Mouse (Mus musculus): ENCODE data around the gene Crim1. TPM values are rescaled to one million over a fixed set of nuclear protein-coding genes. Genes with fewer than 3 reads are reported as not detected.

Crim1 gene
- 10 to 100 TPM; 37.5 to 46.3 TPM for total RNA-seq (2021)
- long read RNA-seq, experiment 1, full-length matches to known transcripts, result 2 of 6 reads
- long read RNA-seq, experiment 1, partial matches to known transcripts, result 0 of 6 reads
- long read RNA-seq, experiment 1, other reads (novel, unspliced or antisense), result 4 of 6 reads
- long read RNA-seq, experiment 2, full-length matches to known transcripts, result 1 of 7 reads
- long read RNA-seq, experiment 2, partial matches to known transcripts, result 0 of 7 reads
- long read RNA-seq, experiment 2, other reads (novel, unspliced or antisense), result 6 of 7 reads

DNA sequence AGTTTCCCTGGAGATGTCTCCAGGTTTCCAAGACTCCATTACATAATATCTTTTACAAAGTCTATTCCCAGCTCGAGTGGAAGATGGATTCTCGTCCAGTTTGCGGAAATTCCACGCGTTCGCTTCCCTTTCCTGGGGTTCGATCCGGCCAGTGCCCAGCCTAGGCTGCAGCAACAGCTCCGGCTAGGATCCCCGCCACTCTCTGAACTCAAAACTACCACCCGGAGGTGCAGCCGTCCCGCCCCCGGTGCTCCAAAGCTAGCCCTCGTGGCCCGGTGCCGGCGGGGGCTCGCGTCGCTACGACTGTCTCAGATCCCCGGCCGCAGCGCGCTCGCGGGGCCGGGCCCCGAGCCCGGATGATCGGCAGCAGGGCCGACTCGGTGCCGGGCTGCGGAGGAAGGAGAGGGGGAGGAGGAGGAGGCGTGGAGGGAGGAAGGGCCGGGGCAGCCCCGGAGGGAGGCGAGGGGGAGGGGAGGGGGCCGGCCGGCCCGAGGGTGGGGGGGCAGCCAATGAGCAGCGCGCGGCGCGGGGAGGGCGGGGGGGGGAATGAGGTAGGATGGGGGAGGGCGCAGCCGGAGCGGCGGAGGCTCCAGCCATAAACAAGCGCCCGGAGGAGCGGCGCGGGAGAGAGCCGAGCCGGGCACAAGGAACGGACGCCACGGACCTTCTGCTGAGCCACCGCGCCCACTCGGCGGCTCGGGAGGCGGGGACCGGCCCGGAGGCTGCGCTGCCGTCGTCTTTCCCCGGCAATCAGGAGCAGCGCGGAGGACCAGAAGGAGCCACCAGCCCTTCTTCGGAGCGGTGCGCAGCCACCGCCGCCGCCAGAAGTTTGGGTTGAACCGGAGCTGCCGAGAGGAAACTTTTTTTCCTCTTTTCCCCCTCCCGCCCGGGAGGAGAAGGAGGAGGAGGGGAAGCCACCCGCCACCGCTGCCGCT lies at the start of gene Crim1:
Gene Crim1 (plus strand): TSS at position 623 of the 935 bp plus-strand sequence.
- H3K4me3 ChIP-seq, result peak within 1 kb of the TSS; percentile 97
- peak; percentile 92 for DNase-seq
- intact Hi-C loops (cut with DNase I), result loop anchor here (2.0 to 5.0 kb wide), 3 partner anchors 93 to 237 kb away; no protein-coding TSS in a partner anchor
- H3K27ac ChIP-seq, result peak within 1 kb of the TSS; percentile 99
- no peak for TF ChIP-seq CTCF (IDR thresholded peaks at IDR 0.05)

DNA sequence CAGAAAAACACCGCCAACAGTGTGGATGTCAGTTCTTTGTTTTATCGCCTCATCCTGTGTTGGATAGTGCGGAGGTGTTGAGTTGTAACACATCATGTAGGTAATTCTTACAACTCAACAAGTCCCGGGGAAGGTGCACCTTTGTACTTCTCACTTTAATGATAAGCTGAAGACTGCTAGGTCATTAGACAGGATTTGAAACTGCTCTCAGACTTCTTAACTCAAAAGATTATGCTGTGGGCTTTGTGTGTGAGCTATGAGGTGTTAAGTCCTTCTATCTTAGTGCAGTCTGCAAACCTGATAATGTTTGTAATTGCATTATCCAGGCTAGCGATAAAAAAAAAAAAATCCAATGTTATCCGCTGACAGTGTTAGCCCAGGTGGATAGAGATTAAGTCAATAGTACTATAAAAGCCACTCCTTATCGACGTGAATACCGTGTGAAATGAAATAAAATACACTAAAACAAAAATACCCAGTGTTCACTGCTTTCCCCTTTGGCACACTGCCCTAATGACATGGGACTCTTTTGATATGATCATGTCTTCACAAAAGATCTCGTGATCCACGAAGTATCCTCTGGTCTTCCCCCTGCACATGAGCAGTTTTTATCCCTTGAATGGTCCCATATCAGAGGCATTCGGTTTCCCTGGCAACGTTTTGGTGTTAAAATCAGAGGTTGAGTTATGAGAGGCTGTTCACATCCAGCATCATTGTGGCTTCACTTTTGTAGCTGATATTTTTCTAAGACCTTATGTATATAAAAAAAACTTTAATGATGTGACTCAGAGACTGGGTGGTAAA lies 48.4 kb upstream of the Crim1 start:
- no peak for TF ChIP-seq CTCF (IDR thresholded peaks at IDR 0.05)
- Histone ChIP-seq H3K27ac (no peak overlapping the region), H3K4me3 (no peak overlapping the region)
- no peak for DNase-seq
- intact Hi-C loops (cut with DNase I), result no loop called here

DNA sequence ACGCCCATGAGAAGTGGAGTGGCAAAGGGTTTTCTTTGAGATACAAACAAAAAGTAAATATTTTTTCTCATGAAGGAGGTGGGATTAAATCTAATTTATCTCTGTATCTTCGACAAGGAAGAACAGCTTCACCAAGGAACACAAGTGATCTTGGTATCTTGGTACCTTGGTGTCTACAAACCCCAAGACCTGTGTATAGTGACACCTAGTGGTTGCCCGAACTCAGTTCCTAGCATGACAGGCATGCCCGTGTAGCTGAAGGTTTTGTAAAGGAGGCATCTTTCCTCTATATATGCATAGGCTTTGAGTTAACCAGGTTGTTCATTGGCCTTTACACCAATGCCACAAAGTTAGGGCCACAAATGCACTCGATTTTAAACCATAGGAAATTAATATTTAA lies 36.8 kb upstream of the Crim1 start:
- Histone ChIP-seq H3K27ac (no peak overlapping the region), H3K4me3 (no peak overlapping the region)
- DNase-seq, result peak; percentile 35
- intact Hi-C loops (cut with DNase I), result no loop called here
- peak; percentile 75 for TF ChIP-seq CTCF (IDR thresholded peaks at IDR 0.05)

DNA sequence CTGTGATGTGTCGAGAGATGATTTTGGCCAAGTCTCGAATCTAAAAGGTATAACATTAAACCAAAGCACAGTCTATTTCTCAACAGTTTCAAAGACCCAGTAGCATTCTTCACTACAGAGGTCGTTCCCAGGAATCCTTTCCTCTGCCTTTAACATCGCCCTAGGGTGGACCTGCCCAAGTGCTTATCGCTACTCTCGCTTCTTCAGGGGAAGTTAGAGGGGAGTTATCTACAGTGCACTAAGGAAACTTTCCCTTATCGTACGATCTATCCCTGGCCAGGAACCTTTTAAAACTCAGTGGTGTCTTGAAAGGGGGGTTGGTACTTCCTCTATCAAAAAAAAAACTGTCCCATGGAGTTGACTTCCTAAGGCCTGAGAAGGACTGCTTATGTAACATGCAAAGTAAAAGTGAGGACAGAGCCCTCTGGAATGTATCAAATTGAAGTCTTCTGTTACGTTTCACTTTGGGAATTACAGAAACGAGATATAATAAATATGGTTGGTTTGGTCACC lies 36.3 kb upstream of the Crim1 start:
- intact Hi-C loops (cut with DNase I), result no loop called here

DNA sequence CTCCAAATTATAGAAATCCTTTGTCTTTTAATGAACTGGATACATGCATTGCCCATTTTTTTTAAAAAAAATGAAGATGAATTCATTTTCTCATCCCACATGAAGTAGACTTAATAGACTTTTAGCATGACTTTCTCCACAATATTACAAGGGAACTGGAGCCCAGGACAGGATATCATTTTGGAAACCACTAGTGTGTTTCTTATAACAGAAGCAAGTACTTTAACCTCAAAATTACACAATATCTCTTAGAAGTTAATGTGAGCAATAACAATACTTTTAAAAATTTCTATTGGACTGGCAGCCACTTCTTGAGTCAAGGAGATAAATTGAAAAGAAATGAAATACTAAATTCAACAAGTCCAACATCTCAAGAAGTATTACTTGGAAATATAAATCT lies 34.2 kb upstream of the Crim1 start:
- no peak overlapping the region for H3K4me3 ChIP-seq
- intact Hi-C loops (cut with DNase I), result no loop called here
- TF ChIP-seq CTCF (IDR thresholded peaks at IDR 0.05), result no peak
- DNase-seq, result no peak
- H3K27ac ChIP-seq, result no peak overlapping the region

More for the DNA sequence above, 36.3 kb upstream of the Crim1 start:
- no peak for TF ChIP-seq CTCF (IDR thresholded peaks at IDR 0.05)
- Histone ChIP-seq H3K27ac (no peak overlapping the region), H3K4me3 (no peak overlapping the region)
- DNase-seq, result no peak

DNA sequence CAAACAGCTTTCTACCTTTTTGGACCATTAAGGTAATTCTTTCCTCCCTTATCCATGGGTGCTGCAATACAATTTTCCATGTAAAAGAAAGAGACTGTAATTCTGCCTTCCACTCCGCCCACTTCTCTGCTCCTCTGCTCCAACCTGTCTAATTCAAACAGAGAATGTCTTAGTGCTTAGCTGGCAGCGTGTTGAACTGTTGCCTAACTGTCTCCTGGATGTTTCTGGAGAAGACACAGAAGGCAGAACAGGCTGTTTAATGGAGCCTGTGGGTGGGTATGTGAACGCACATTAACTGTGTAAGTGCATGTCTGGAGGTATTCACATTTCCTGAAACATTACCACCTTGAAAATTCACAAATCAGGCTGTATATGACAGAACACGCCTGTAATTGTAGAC lies 33.5 kb upstream of the Crim1 start:
- TF ChIP-seq CTCF (IDR thresholded peaks at IDR 0.05), result no peak
- no peak for DNase-seq
- intact Hi-C loops (cut with DNase I), result no loop called here
- H3K27ac ChIP-seq, result no peak overlapping the region
- H3K4me3 ChIP-seq, result no peak overlapping the region

DNA sequence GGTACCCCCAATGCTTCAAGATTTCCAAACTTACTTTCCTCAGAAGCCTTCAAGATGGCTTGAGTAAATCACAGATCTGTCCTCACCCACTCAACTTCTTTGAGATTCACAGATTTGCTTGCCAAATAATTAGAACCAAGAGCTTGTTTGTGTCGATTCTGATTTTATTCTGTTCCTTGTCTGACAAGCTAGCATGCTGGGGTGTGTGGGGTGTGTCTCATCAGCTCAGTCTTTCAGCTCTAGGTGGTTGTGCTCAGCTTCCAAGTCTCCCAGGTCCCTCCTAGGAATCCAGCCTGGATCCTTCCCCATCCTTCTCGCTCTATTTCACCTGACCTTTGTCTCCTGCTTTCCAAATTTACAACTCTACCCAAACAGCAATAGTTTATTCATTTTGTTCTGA lies 27.7 kb upstream of the Crim1 start:
- TF ChIP-seq CTCF (IDR thresholded peaks at IDR 0.05), result no peak
- DNase-seq, result no peak

DNA sequence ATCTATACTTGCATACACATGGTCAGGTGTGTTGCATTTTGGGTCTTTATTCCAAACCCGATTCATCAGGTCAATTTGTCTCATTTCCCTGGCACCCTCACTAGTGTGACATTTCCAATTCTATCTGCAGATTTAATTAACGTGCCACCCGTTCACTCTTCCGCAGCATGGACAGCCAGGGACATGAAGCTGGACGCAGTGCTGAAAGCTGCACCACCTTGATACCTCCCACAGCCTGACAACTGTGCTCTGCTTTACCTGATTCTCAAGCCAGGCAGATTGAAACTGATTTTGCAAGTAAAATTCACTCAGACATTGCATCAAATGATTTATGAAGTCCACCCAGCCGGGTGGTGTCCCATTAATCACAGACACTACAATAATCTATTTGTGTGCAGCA lies 19.3 kb upstream of the Crim1 start:
- Histone ChIP-seq H3K4me3 (no peak overlapping the region), H3K27ac (no peak overlapping the region)
- intact Hi-C loops (cut with DNase I), result no loop called here
- TF ChIP-seq CTCF (IDR thresholded peaks at IDR 0.05), result no peak
- no peak for DNase-seq

More for the DNA sequence above, 27.7 kb upstream of the Crim1 start:
- Histone ChIP-seq H3K27ac (no peak overlapping the region), H3K4me3 (no peak overlapping the region)
- intact Hi-C loops (cut with DNase I), result no loop called here

DNA sequence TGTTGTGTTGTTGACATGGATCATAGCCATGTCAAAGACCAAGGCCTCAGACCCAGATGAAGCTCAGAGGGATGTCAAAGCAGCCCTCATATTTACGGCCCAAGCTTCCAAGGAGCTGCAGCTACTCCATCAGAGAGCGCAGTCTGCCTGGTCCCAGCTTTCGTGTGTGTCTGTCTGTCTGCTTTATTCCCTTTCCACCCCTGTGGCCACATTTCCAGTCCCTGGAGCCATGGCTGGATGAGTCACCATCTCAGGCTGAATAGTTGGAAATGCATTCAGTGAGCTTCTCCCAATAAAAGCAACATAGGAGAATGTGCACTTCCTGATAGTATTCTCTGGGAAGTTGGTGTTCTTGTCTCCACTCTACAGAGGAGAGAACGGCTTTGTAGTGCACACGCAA lies 3.9 kb upstream of the Crim1 start:
- TF ChIP-seq CTCF (IDR thresholded peaks at IDR 0.05), result no peak
- intact Hi-C loops (cut with DNase I), result loop anchor here (2.0 to 5.0 kb wide), 3 partner anchors 103 to 241 kb away; no protein-coding TSS in a partner anchor
- DNase-seq, result no peak
- Histone ChIP-seq H3K27ac (no peak overlapping the region), H3K4me3 (no peak overlapping the region)

DNA sequence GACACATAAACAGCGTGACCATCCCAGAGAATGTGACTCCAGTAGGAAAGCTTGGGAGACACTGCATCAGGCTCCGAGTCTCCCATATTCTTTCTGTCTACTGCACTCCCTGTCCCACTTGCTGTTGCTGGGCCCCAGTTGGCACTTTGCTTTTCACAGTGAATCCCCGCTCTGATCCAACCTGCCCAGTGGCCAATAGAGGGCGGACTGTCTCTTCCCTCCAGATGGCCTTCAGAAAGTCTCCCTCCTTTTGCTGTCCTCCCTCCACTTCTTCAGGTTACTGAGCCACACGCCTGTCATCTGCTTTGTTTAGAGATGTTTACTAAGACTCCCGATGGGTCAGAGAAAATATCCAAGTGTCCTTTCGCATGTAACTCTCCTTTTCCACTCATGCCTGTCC lies 2.9 kb upstream of the Crim1 start:
- intact Hi-C loops (cut with DNase I), result loop anchor here (1.0 to 5.0 kb wide), 4 partner anchors 102 to 258 kb away; no protein-coding TSS in a partner anchor

DNA sequence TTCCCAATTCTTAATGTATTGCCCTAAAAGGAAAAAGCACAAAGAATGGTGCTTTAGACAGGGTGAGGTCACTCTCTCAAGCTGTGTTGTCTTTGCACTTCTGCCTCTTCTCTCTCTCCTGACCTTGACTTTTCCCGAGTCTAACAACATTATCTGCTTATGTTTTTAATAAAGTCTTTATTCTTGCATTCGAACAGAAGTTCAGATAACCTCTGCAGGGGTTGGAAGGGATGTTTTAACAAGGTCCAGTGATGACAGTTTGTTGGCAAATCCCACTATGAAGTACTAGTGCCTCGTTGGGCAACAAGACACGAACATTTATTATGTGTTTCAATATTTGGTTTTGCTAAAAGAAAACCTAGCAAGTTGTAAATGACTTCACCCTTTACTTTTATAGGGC lies 1.9 kb upstream of the Crim1 start:
- intact Hi-C loops (cut with DNase I), result loop anchor here (5.0 kb wide), 2 partner anchors 164 to 239 kb away; no protein-coding TSS in a partner anchor
- no peak for TF ChIP-seq CTCF (IDR thresholded peaks at IDR 0.05)
- DNase-seq, result no peak
- H3K4me3 ChIP-seq, result no peak overlapping the region
- H3K27ac ChIP-seq, result no peak overlapping the region

More for the DNA sequence above, 2.9 kb upstream of the Crim1 start:
- H3K4me3 ChIP-seq, result no peak overlapping the region
- H3K27ac ChIP-seq, result peak overlapping the region; percentile 10; the same call in 1 of the 2 replicates
- peak; percentile 93 for TF ChIP-seq CTCF (IDR thresholded peaks at IDR 0.05)
- DNase-seq, result peak; percentile 77

DNA sequence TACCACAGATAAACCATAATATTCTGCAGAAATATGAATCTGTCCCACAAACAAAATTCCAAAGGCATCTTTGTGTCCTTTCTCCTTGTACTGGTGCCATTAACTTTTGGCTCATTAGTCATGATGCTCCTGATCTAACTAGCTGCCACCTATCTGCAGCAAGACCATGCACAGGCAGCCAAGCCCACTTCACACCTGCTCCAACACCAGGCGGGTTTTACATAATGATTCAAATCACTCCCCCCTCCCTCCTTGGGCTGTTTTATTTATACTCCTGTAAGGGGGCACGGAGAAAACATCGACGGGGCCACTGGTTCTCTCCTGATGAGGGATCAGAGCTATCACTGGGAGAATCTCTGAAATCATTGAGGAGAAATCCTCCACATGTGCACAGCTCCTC lies 1.2 kb upstream of the Crim1 start:
- no peak for TF ChIP-seq CTCF (IDR thresholded peaks at IDR 0.05)
- no peak for DNase-seq
- intact Hi-C loops (cut with DNase I), result loop anchor here (5.0 kb wide), 2 partner anchors 163 to 238 kb away; no protein-coding TSS in a partner anchor
- Histone ChIP-seq H3K4me3 (peak overlapping the region; percentile 97), H3K27ac (peak overlapping the region; percentile 99)
